In genomic region chr5:100499831-100500304, GRCm38 (mm10) we compare ENCODE assay signal across 7 mouse cellular contexts. TPM values are rescaled to one million over a fixed set of nuclear protein-coding genes. Genes with fewer than 3 reads are reported as not detected.
DNase-seq lines count a peak whose midpoint lies in the region; ATAC-seq and TF ChIP-seq lines count a peak whose summit lies in the region.

No protein-coding gene starts in this region.

- intact Hi-C loops in left cerebral cortex, postnatal 10 days (cut with DNase I): loop anchor here (2.0 kb wide), 1 partner anchor 73 kb away; no protein-coding TSS in a partner anchor

- peak overlapping the region; percentile 48 for H3K27ac ChIP-seq in MEL (ENCODE audit: control insufficient read depth, low read depth, low read length)

- peak overlapping the region; percentile 72 for H3K9ac ChIP-seq in MEL (ENCODE audit: control insufficient read depth, low read depth, low read length, poor library complexity, severe bottlenecking)

- H3K9me3 ChIP-seq in MEL (replicated peaks; ENCODE audit: insufficient read depth, low read length): no peaks in the 10 kb centered on the region
- no peaks in the 10 kb centered on the region for H3K9me3 ChIP-seq in erythroblast, embryonic 14.5 days (ENCODE audit: control insufficient read depth, low read length)

- H3K4me1 ChIP-seq in MEL (ENCODE audit: control insufficient read depth in 1 of 2, insufficient read depth in 2 of 2, low read length in 2 of 2): peaks cover 4 to 8% of the 10 kb centered on the region in 2 experiments; a peak in 3 of 4 replicates
- peaks cover 33% of the 10 kb centered on the region for H3K4me1 ChIP-seq in erythroblast, embryonic 14.5 days (ENCODE audit: control insufficient read depth)

- TF ChIP-seq RAD21 in MEL (IDR thresholded peaks at IDR 0.05; ENCODE audit: low read depth, low read length): no peak

- peak; percentile 67 for DNase-seq in MEL (ENCODE audit: low read depth, low spot score)
- peak; percentile 60 for DNase-seq in brain, adult 2 months (ENCODE audit: low read depth, low spot score)
- peak; percentile 46 for DNase-seq in heart, postnatal 4 days
- peak; percentile 31 to 68 for DNase-seq in left cerebral cortex, postnatal 10 days (ENCODE audit: extremely low spot score in 1 of 2, low spot score in 2 of 2)
- peak; percentile 42 for DNase-seq in right cerebral cortex, postnatal 4 days

- TF ChIP-seq EP300 in MEL (IDR thresholded peaks at IDR 0.05; ENCODE audit: low read depth in 1 of 2, low read length in 2 of 2): no peak

- TF ChIP-seq CTCF in MEL (IDR thresholded peaks at IDR 0.05 in 2 of 3, conservative IDR thresholded peaks at IDR 0.05 in 1 of 3; ENCODE audit: control insufficient read depth in 1 of 3, insufficient read depth in 1 of 3, low read depth in 2 of 3, low read length in 3 of 3, poor library complexity in 1 of 3, severe bottlenecking in 1 of 3): peak in 1 of 3 experiments; percentile 13; a peak in 1 of 6 replicates

- H3K4me3 ChIP-seq in MEL (ENCODE audit: control insufficient read depth in 1 of 2, insufficient read depth in 1 of 2, low read depth in 2 of 2, low read length in 2 of 2): peak overlapping the region; percentile 68 to 99
- peak overlapping the region; percentile 79 for H3K4me3 ChIP-seq in erythroblast, embryonic 14.5 days (replicated peaks)

- no peaks in the 10 kb centered on the region for H3K27me3 ChIP-seq in MEL (ENCODE audit: control insufficient read depth in 1 of 2, insufficient read depth in 2 of 2, low read length in 2 of 2)
- peaks cover 5% of the 10 kb centered on the region; the same call in 1 of the 2 replicates for H3K27me3 ChIP-seq in erythroblast, embryonic 14.5 days (ENCODE audit: control insufficient read depth)

- ATAC-seq in megakaryocyte progenitor cell, adult 5-6 weeks (replicated peaks; ENCODE audit: poor library complexity): peak; percentile 32

- TF ChIP-seq POLR2A in MEL (IDR thresholded peaks at IDR 0.05; ENCODE audit: control insufficient read depth in 1 of 2, insufficient read depth in 1 of 2, low read depth in 1 of 2, low read length in 2 of 2, poor library complexity in 1 of 2): 0 out of 4 replicates have a peak, but pooled peaks of 1 of the 2 experiments have one; percentile 13

- peaks cover 0 to 21% of the 10 kb centered on the region in 2 experiments; a peak in 2 of 4 replicates for H3K36me3 ChIP-seq in MEL (ENCODE audit: control insufficient read depth in 1 of 2, insufficient read depth in 2 of 2, low read length in 2 of 2)
- H3K36me3 ChIP-seq in erythroblast, embryonic 14.5 days (ENCODE audit: control insufficient read depth): peaks cover 4% of the 10 kb centered on the region

- peaks cover 39% of the 10 kb centered on the region for H3K79me2 ChIP-seq in MEL (ENCODE audit: control insufficient read depth, insufficient read depth, low read length, poor library complexity)

TF ChIP-seq in MEL, 35 proteins besides CTCF, POLR2A, EP300 and RAD21:
- TF ChIP-seq MYB (IDR thresholded peaks at IDR 0.05; ENCODE audit: low read depth, low read length): no peak
- no peak for TF ChIP-seq GATA1 (IDR thresholded peaks at IDR 0.05; ENCODE audit: low read depth, low read length)
- no peak for TF ChIP-seq MYC (IDR thresholded peaks at IDR 0.05; ENCODE audit: low read depth, low read length)
- no peak for TF ChIP-seq TBP (IDR thresholded peaks at IDR 0.05; ENCODE audit: low read depth, low read length)
- no peak for TF ChIP-seq CHD2 (IDR thresholded peaks at IDR 0.05; ENCODE audit: low read length)
- no peak for TF ChIP-seq ZC3H11A (IDR thresholded peaks at IDR 0.05; ENCODE audit: low read depth, low read length)
- no peak for TF ChIP-seq BHLHE40 (IDR thresholded peaks at IDR 0.05; ENCODE audit: borderline replicate concordance, low read depth, low read length)
- TF ChIP-seq UBTF (IDR thresholded peaks at IDR 0.05; ENCODE audit: borderline replicate concordance, insufficient read depth, low read depth, low read length): no peak
- TF ChIP-seq RCOR1 (IDR thresholded peaks at IDR 0.05; ENCODE audit: low read depth, low read length): no peak
- TF ChIP-seq ZMIZ1 (IDR thresholded peaks at IDR 0.05; ENCODE audit: low read depth, low read length): no peak
- no peak for TF ChIP-seq KAT2A (conservative IDR thresholded peaks at IDR 0.05; ENCODE audit: low read depth, low read length)
- no peak for TF ChIP-seq TAL1 (IDR thresholded peaks at IDR 0.05; ENCODE audit: low read length)
- no peak for TF ChIP-seq USF1 (IDR thresholded peaks at IDR 0.05; ENCODE audit: low read depth, low read length)
- TF ChIP-seq POLR2AphosphoS5 (IDR thresholded peaks at IDR 0.05; ENCODE audit: borderline replicate concordance, low read depth, low read length): no peak
- no peak for TF ChIP-seq MAX (IDR thresholded peaks at IDR 0.05; ENCODE audit: low read length)
- TF ChIP-seq SMC3 (IDR thresholded peaks at IDR 0.05; ENCODE audit: low read depth, low read length): no peak
- no peak for TF ChIP-seq JUND (IDR thresholded peaks at IDR 0.05; ENCODE audit: low read depth, low read length)
- no peak for TF ChIP-seq E2F4 (IDR thresholded peaks at IDR 0.05; ENCODE audit: borderline replicate concordance, low read depth, low read length)

RNA-seq across cellular contexts. Expression of gene Lin54, which starts 0.6 kb away (rescaled TPM):
- 14.1 and 14.4 TPM in 2 replicates for total RNA-seq in MEL (2012; rRNA removed)
- polyA plus RNA-seq in MEL (2012; ENCODE audit: insufficient read depth in 1 of 2, insufficient read length in 2 of 2, low read depth in 1 of 2, low replicate concordance in 2 of 2, missing spikeins in 1 of 2): 10 to 100 TPM in 1 of 2 experiments, not detected in 1; 16.0 TPM
- 0.10 and 0.25 TPM in 2 replicates for polyA plus RNA-seq in erythroblast, embryonic 14.5 days (2012)
- 10 to 100 TPM; 20.7 to 20.9 TPM for total RNA-seq in heart, postnatal 4 days (2021)
- 10 to 100 TPM; 15.5 to 17.7 TPM for total RNA-seq in left cerebral cortex, postnatal 10 days (2021)
- total RNA-seq in megakaryocyte progenitor cell, adult 5-6 weeks (2015): 25.5 and 31.1 TPM in 2 replicates
- total RNA-seq in megakaryocyte progenitor cell, adult 5-6 weeks (2017): 30.1 and 44.3 TPM in 2 replicates

RNA-seq across cellular contexts. Expression of gene Cops4, which starts 18.2 kb away (rescaled TPM):
- total RNA-seq in MEL (2012; rRNA removed): 142 and 143 TPM in 2 replicates
- polyA plus RNA-seq in MEL (2012; ENCODE audit: insufficient read depth in 1 of 2, insufficient read length in 2 of 2, low read depth in 1 of 2, low replicate concordance in 2 of 2, missing spikeins in 1 of 2): 100 to 1,000 TPM; 112 to 626 TPM
- 0.84 and 2.2 TPM in 2 replicates for polyA plus RNA-seq in erythroblast, embryonic 14.5 days (2012)
- total RNA-seq in heart, postnatal 4 days (2021): 10 to 100 TPM; 91.8 to 92.3 TPM
- 10 to 100 TPM; 77.1 to 77.9 TPM for total RNA-seq in left cerebral cortex, postnatal 10 days (2021)
- 87.1 and 98.6 TPM in 2 replicates for total RNA-seq in megakaryocyte progenitor cell, adult 5-6 weeks (2015)
- total RNA-seq in megakaryocyte progenitor cell, adult 5-6 weeks (2017): 137 and 159 TPM in 2 replicates

Comparison
In these comparisons a context has a peak if more than half of its experiments do, and no peak if none do; other contexts are left out.
1. Peak in every context shown above with its lines: DNase-seq, ATAC-seq, H3K4me3 ChIP-seq and H3K27ac ChIP-seq.